Mouse (Mus musculus) thymus, adult 2 months (tissue): ENCODE measurements around the gene Zbed5.

Source experiments
- CTCF ChIP-seq: fragments of 200-500 bp; IDR thresholded peaks from 2 replicates; pipeline ENCODE4 v1.5.1; 2012; ENCODE audit warnings: mild to moderate bottlenecking, control low read depth, low read length, moderate library complexity, borderline replicate concordance; ENCODE audit not compliant: control insufficient read depth, poor library complexity, insufficient read depth; ENCODE audit errors: extremely low read depth
- POLR2A ChIP-seq: fragments of 200-500 bp; IDR thresholded peaks from 2 replicates; pipeline ENCODE4 v1.6.1; 2012; ENCODE audit warnings: mild to moderate bottlenecking, low read length, control low read depth, moderate library complexity; ENCODE audit not compliant: control insufficient read depth, poor library complexity, insufficient read depth; ENCODE audit errors: extremely low read depth

- TF ChIP-seq POLR2A (no peak), CTCF (no peak)
Observed at GRCm38 (mm10) chr5:129921972-129922371, 26.4 kb downstream of the Zbed5 start.
